Mouse (Mus musculus): ENCODE data around the gene Parp1. TPM values are rescaled to one million over a fixed set of nuclear protein-coding genes. Genes with fewer than 3 reads are reported as not detected.
"Not testable (repeated sequence)": the region's sequence is repeated elsewhere in the genome, so short reads cannot be mapped to it uniquely, and the experiment has no call there.

Parp1 gene
- polyA plus RNA-seq, 1 experiment from 2014 or later: 192 TPM

DNA sequence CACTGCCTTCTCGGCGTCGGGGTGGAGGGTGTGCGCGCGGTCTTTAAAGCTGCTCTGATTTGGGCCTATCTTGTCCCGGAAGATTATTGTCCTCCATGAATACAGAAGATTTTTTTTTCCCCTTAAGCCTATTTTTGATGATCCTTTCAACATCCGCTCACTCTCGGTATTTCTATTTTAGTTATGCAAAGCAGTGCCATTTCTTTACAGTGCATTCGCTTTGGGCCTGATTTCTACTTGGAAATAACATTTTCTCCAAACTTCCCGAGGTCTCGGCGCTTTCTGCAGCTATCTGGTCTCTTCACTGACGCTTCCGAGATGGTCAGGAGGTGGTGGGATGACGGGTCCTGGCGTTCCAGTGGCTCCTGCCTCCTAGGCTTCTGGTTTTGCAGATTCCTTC, 729 bp downstream of the Parp1 start:
- under 1% methylated on average over 17 of the region's 17 CpGs for WGBS

GRCm38 (mm10) chr1:180570181-180570580, 1.5 kb downstream of the Parp1 start:
- H3K36me3 ChIP-seq (ENCODE audit: control insufficient read depth, insufficient read depth, low read length): peaks cover 15% of the 10 kb centered on the region
- no peak overlapping the region for H3K27ac ChIP-seq (replicated peaks; ENCODE audit: low read depth, low read length)
- H3K4me1 ChIP-seq (ENCODE audit: control insufficient read depth, insufficient read depth, low read length): peaks cover 8% of the 10 kb centered on the region
- peak overlapping the region; percentile 90 for H3K4me2 ChIP-seq (ENCODE audit: low read depth, severe bottlenecking)
- peak overlapping the region; percentile 81; the same call in 1 of the 2 replicates for H3K9ac ChIP-seq (ENCODE audit: low read length)
- DNase-seq (ENCODE audit: low spot score) (no peak), ATAC-seq (ENCODE audit: insufficient number of reproducible peaks, low FRiP score, low TSS enrichment, low read depth) (no peak)
- H3K9me3 ChIP-seq (ENCODE audit: control insufficient read depth, low read length): no peaks in the 10 kb centered on the region
- WGBS: 16% methylated on average over 5 of the region's 5 CpGs
- peak overlapping the region; percentile 81 for H3K4me3 ChIP-seq (ENCODE audit: low read depth, low read length)
- H3K27me3 ChIP-seq (ENCODE audit: control insufficient read depth, insufficient read depth, low read length): no peaks in the 10 kb centered on the region

More for the DNA sequence above, 729 bp downstream of the Parp1 start:
- Histone ChIP-seq H3K9me3 (ENCODE audit: control insufficient read depth, low read length) (no peaks in the 10 kb centered on the region), H3K36me3 (ENCODE audit: control insufficient read depth, insufficient read depth, low read length) (peaks cover 12% of the 10 kb centered on the region), H3K4me2 (ENCODE audit: low read depth, severe bottlenecking) (peak overlapping the region; percentile 90), H3K27ac (replicated peaks; ENCODE audit: low read depth, low read length) (peak overlapping the region; percentile 88; the same call in 1 of the 2 replicates), H3K4me3 (ENCODE audit: low read depth, low read length) (peak overlapping the region; percentile 81), H3K27me3 (ENCODE audit: control insufficient read depth, insufficient read depth, low read length) (no peaks in the 10 kb centered on the region), H3K9ac (ENCODE audit: low read length) (peak overlapping the region; percentile 81), H3K4me1 (ENCODE audit: control insufficient read depth, insufficient read depth, low read length) (peaks cover 8% of the 10 kb centered on the region)
- no peak for ATAC-seq (ENCODE audit: insufficient number of reproducible peaks, low FRiP score, low TSS enrichment, low read depth)
- DNase-seq (ENCODE audit: low spot score): peak; percentile 34

DNA sequence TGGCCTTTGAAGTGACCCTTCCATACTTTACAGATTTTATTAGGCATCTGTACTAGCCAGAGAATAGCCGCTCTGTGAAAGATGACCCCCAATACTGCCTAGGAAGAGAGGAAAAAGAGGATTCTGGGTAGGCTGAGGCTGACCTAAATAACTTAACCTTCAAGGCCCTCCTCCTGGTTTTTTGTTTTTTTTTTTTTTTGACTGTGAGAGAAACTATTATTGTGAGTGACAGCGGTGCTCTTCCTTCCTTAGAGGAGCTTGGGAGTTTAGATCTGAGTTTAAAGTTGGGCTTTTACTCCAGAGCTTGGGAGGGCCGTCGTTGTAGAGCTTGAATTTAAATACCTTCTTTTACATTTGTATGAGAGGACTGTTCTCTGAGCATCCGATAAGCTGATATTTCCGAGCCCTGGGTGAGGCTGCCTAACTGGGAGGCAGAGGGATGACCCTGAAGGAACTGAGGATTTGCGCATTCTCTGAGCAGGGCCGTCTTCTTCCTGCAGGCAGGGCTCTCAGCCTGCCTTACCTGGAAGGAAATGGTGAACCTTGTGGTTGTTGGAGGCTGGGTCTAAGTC, 2.4 kb downstream of the Parp1 start:
- DNase-seq (ENCODE audit: low spot score): no peak
- H3K4me1 ChIP-seq (ENCODE audit: control insufficient read depth, insufficient read depth, low read length): peaks cover 8% of the 10 kb centered on the region

DNA sequence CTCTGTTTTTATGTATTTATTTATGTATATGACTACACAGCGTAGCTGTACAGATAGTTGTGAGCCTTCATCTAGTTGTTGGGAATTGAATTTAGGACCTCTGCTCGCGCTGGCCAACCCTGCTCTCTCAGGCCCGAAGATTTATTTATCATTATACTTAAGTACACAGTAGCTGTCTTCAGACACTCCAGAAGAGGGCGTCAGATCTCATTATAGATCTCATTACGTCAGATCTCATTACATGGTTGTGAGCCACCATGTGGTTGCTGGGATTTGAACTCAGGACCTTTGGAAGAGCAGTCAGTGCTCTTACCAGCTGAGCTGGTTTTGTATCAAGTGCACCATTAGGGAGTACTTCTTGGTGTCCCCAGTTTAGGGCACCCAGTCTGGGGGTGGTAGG, 3.0 kb downstream of the Parp1 start:
- not testable (repeated sequence) for H3K27me3 ChIP-seq (ENCODE audit: control insufficient read depth, insufficient read depth, low read length); ATAC-seq (ENCODE audit: insufficient number of reproducible peaks, low FRiP score, low TSS enrichment, low read depth); H3K9ac ChIP-seq (ENCODE audit: low read length); H3K27ac ChIP-seq (replicated peaks; ENCODE audit: low read depth, low read length); H3K4me1 ChIP-seq (ENCODE audit: control insufficient read depth, insufficient read depth, low read length); H3K9me3 ChIP-seq (ENCODE audit: control insufficient read depth, low read length); H3K4me2 ChIP-seq (ENCODE audit: low read depth, severe bottlenecking); H3K4me3 ChIP-seq (ENCODE audit: low read depth, low read length); DNase-seq (ENCODE audit: low spot score)
- 85% methylated on average over 6 of the region's 6 CpGs for WGBS
- peaks cover 22% of the 10 kb centered on the region for H3K36me3 ChIP-seq (ENCODE audit: control insufficient read depth, insufficient read depth, low read length)

More for the DNA sequence above, 2.4 kb downstream of the Parp1 start:
- H3K27me3 ChIP-seq (ENCODE audit: control insufficient read depth, insufficient read depth, low read length): no peaks in the 10 kb centered on the region
- no peak for ATAC-seq (ENCODE audit: insufficient number of reproducible peaks, low FRiP score, low TSS enrichment, low read depth)
- no peak overlapping the region for H3K9ac ChIP-seq (ENCODE audit: low read length)
- no peaks in the 10 kb centered on the region for H3K9me3 ChIP-seq (ENCODE audit: control insufficient read depth, low read length)
- 73% methylated on average over 8 of the region's 8 CpGs for WGBS
- no peak overlapping the region for H3K4me3 ChIP-seq (ENCODE audit: low read depth, low read length)
- H3K36me3 ChIP-seq (ENCODE audit: control insufficient read depth, insufficient read depth, low read length): peaks cover 19% of the 10 kb centered on the region
- no peak overlapping the region for H3K27ac ChIP-seq (replicated peaks; ENCODE audit: low read depth, low read length)
- H3K4me2 ChIP-seq (ENCODE audit: low read depth, severe bottlenecking): peak overlapping the region; percentile 15; the same call in 1 of the 2 replicates

- Histone ChIP-seq H3K4me3 (ENCODE audit: low read depth, low read length) (no peak overlapping the region), H3K36me3 (ENCODE audit: control insufficient read depth, insufficient read depth, low read length) (peaks cover 22% of the 10 kb centered on the region), H3K4me2 (ENCODE audit: low read depth, severe bottlenecking) (no peak overlapping the region), H3K27ac (replicated peaks; ENCODE audit: low read depth, low read length) (no peak overlapping the region), H3K9ac (ENCODE audit: low read length) (no peak overlapping the region), H3K27me3 (ENCODE audit: control insufficient read depth, insufficient read depth, low read length) (no peaks in the 10 kb centered on the region), H3K4me1 (ENCODE audit: control insufficient read depth, insufficient read depth, low read length) (peaks cover 8% of the 10 kb centered on the region), H3K9me3 (ENCODE audit: control insufficient read depth, low read length) (no peaks in the 10 kb centered on the region)
- DNase-seq (ENCODE audit: low spot score) (no peak), ATAC-seq (ENCODE audit: insufficient number of reproducible peaks, low FRiP score, low TSS enrichment, low read depth) (no peak)
- WGBS: 92% methylated on average over 9 of the region's 9 CpGs
These were observed 3.4 kb downstream of the Parp1 start for GRCm38 (mm10) chr1:180572154-180572553.

DNA sequence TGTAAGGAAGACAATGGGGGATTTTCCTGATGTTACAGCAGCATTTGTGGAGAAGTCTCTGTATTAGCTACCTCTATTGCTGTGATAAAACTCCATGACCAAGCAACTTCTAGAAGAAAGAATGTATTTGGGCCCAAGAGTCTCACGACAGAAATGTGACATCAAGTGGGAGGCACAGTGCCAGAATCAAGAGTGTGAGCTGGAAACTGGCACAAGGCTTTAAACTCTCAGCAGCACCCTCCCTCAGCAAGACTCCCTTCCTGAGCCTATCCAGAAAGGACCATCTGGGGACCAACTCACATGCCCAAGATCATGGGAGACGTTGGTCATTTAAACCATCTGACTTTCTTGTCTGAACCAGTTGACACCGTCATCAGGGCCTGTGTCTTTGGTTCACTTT, 7.8 kb downstream of the Parp1 start:
- peaks cover 48% of the 10 kb centered on the region for H3K36me3 ChIP-seq (ENCODE audit: control insufficient read depth, insufficient read depth, low read length)
- no peak overlapping the region for H3K4me3 ChIP-seq (ENCODE audit: low read depth, low read length)
- H3K27ac ChIP-seq (replicated peaks; ENCODE audit: low read depth, low read length): no peak overlapping the region
- no peak overlapping the region for H3K9ac ChIP-seq (ENCODE audit: low read length)
- 88% methylated on average over 3 of the region's 3 CpGs for WGBS
- no peak for DNase-seq (ENCODE audit: low spot score)
- no peaks in the 10 kb centered on the region for H3K4me1 ChIP-seq (ENCODE audit: control insufficient read depth, insufficient read depth, low read length)
- H3K4me2 ChIP-seq (ENCODE audit: low read depth, severe bottlenecking): no peak overlapping the region
- H3K27me3 ChIP-seq (ENCODE audit: control insufficient read depth, insufficient read depth, low read length): no peaks in the 10 kb centered on the region
- ATAC-seq (ENCODE audit: insufficient number of reproducible peaks, low FRiP score, low TSS enrichment, low read depth): no peak
- H3K9me3 ChIP-seq (ENCODE audit: control insufficient read depth, low read length): no peaks in the 10 kb centered on the region

- H3K9me3 ChIP-seq (ENCODE audit: control insufficient read depth, low read length): no peaks in the 10 kb centered on the region
- no peak for ATAC-seq (ENCODE audit: insufficient number of reproducible peaks, low FRiP score, low TSS enrichment, low read depth)
- H3K36me3 ChIP-seq (ENCODE audit: control insufficient read depth, insufficient read depth, low read length): peaks cover 54% of the 10 kb centered on the region
These were observed 9.1 kb downstream of the Parp1 start for GRCm38 (mm10) chr1:180577837-180578236.

DNA sequence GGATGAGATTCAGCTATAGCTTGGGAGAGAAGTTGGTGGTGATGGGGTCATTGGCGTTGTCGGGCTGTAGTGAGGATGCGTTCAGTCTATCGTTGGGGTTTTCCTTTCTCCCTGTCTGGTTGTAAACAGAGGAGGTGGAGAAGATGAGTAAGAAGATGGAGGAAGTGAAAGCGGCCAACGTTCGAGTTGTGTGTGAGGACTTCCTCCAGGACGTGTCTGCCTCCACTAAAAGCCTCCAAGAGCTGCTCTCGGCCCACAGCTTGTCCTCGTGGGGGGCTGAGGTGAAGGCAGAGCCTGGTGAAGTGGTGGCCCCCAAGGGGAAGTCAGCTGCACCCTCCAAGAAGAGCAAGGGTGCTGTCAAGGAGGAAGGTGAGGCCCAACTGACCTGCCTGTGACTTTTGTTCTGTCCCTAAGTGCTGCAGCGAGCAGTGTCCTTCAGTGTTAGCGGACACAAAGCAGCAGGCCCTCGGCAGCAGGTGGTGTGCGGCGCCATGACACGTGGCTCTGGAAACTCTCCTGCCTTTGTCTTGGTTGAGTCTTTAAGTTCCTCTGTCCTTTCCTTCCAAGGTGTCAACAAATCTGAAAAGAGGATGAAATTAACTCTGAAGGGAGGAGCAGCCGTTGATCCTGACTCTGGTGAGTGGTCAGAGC, 19.2 kb downstream of the Parp1 start:
- H3K4me1 ChIP-seq (ENCODE audit: control insufficient read depth, insufficient read depth, low read length): no peaks in the 10 kb centered on the region
- ATAC-seq (ENCODE audit: insufficient number of reproducible peaks, low FRiP score, low TSS enrichment, low read depth) (no peak), DNase-seq (ENCODE audit: low spot score) (no peak)
- H3K4me2 ChIP-seq (ENCODE audit: low read depth, severe bottlenecking): no peak overlapping the region
- H3K9me3 ChIP-seq (ENCODE audit: control insufficient read depth, low read length): no peaks in the 10 kb centered on the region
- 93% methylated on average over 17 of the region's 17 CpGs for WGBS
- H3K36me3 ChIP-seq (ENCODE audit: control insufficient read depth, insufficient read depth, low read length): peaks cover 58% of the 10 kb centered on the region
- no peak overlapping the region for H3K9ac ChIP-seq (ENCODE audit: low read length)
- H3K27me3 ChIP-seq (ENCODE audit: control insufficient read depth, insufficient read depth, low read length): no peaks in the 10 kb centered on the region
- H3K27ac ChIP-seq (replicated peaks; ENCODE audit: low read depth, low read length): no peak overlapping the region
- H3K4me3 ChIP-seq (ENCODE audit: low read depth, low read length): no peak overlapping the region

More at GRCm38 (mm10) chr1:180577837-180578236, 9.1 kb downstream of the Parp1 start:
- H3K4me1 ChIP-seq (ENCODE audit: control insufficient read depth, insufficient read depth, low read length): no peaks in the 10 kb centered on the region
- H3K27me3 ChIP-seq (ENCODE audit: control insufficient read depth, insufficient read depth, low read length): no peaks in the 10 kb centered on the region
- 85% methylated on average over 4 of the region's 4 CpGs for WGBS
- DNase-seq (ENCODE audit: low spot score): no peak
- H3K4me3 ChIP-seq (ENCODE audit: low read depth, low read length): no peak overlapping the region
- H3K27ac ChIP-seq (replicated peaks; ENCODE audit: low read depth, low read length): no peak overlapping the region
- H3K4me2 ChIP-seq (ENCODE audit: low read depth, severe bottlenecking): no peak overlapping the region
- no peak overlapping the region for H3K9ac ChIP-seq (ENCODE audit: low read length)
